Mouse (Mus musculus) cerebellum, adult 2 months (tissue): Measurements from ENCODE around the gene Gtpbp1.

Experiments used
- CTCF ChIP-seq: fragments of 200-500 bp; IDR thresholded peaks from 2 replicates; pipeline ENCODE4 v1.5.1; 2011; ENCODE audit warnings: low read depth, mild to moderate bottlenecking, control low read depth, low read length, moderate library complexity, borderline replicate concordance; ENCODE audit not compliant: insufficient read depth
- POLR2A ChIP-seq: fragments of 200-500 bp; IDR thresholded peaks from 2 replicates; pipeline ENCODE4 v1.6.1; 2011; ENCODE audit warnings: low read length, control low read depth, borderline replicate concordance; ENCODE audit not compliant: insufficient read depth

GRCm38 (mm10) chr15:79757118-79757517 is 66.5 kb downstream of the Gtpbp1 start:
- TF ChIP-seq POLR2A (no peak), CTCF (no peak)
